Mouse (Mus musculus) bone marrow macrophage, adult 2 months (primary cell): Measurements from ENCODE around the gene 1700030J22Rik.

Source experiments
- CTCF ChIP-seq: IDR thresholded peaks from 2 replicates; pipeline ENCODE4 v1.5.1; 2012; ENCODE audit warnings: low read depth, mild to moderate bottlenecking, low read length, moderate library complexity
- POLR2A ChIP-seq: IDR thresholded peaks from 2 replicates; pipeline ENCODE4 v1.6.1; 2012; ENCODE audit warnings: mild to moderate bottlenecking, low read depth, low read length, borderline replicate concordance

DNA sequence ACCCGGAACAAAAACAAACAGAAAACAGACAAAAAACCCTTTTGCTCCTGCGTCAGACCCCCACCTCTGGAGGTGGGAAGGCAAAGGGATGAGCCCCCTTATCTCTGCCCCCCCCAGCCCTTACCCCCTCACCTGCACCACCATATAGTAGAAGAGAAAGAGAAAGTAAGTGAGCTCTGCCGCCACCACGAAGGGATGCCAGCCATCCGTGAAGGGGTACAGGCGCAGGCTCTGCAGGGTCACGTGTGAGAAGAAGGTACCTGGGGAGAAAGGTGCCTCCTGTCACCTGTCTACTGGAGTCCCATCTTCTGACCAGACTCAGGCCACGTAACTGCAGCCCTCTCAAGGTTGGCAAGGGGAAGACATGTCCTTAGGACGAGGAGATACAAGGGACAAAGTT lies 32.6 kb upstream of the 1700030J22Rik start:
- TF ChIP-seq POLR2A (no peak), CTCF (no peak)
